Mouse (Mus musculus) neural tube, embryonic 11.5 days (tissue): ENCODE results near the gene Nid1. TPM values are rescaled to one million over a fixed set of nuclear protein-coding genes. Genes with fewer than 3 reads are reported as not detected.
"Not testable (repeated sequence)": the region's sequence is repeated elsewhere in the genome, so short reads cannot be mapped to it uniquely, and the experiment has no call there.

Source experiments
- ATAC-seq: fragments of 200-750 bp; cut with Nextera tagmentation; 2 replicates; pipeline ENCODE4 v1.8.0; 2017; ENCODE audit warnings: moderate number of reproducible peaks, mild to moderate bottlenecking, moderate TSS enrichment, moderate library complexity; ENCODE audit not compliant: insufficient read depth, low FRiP score, low TSS enrichment
- DNase-seq: peaks from one replicate; pipeline ENCODE4 v3.0.0-alpha.2; 2015; ENCODE audit warnings: low spot score
- H3K27ac ChIP-seq: fragments of 300-500 bp; sonication (generic); 2 replicates; pipeline ENCODE4 v1.5.1; 2014; ENCODE audit warnings: low read depth, mild to moderate bottlenecking, low read length
- H3K27me3 ChIP-seq: fragments of 300-500 bp; sonication (generic); 2 replicates; pipeline ENCODE4 v1.6.1; 2014; ENCODE audit warnings: mild to moderate bottlenecking, low read length, mixed read lengths; ENCODE audit not compliant: control insufficient read depth, insufficient read depth
- H3K36me3 ChIP-seq: fragments of 300-500 bp; sonication (generic); 2 replicates; pipeline ENCODE4 v1.6.1; 2014; ENCODE audit warnings: mild to moderate bottlenecking, low read length, moderate library complexity, mixed read lengths; ENCODE audit not compliant: control insufficient read depth, insufficient read depth
- H3K4me1 ChIP-seq: fragments of 300-500 bp; sonication (generic); 2 replicates; pipeline ENCODE4 v1.6.1; 2014; ENCODE audit warnings: low read length, mixed read lengths; ENCODE audit not compliant: control insufficient read depth, insufficient read depth
- H3K4me2 ChIP-seq: fragments of 300-500 bp; sonication (generic); 2 replicates; pipeline ENCODE4 v1.6.1; 2014; ENCODE audit warnings: low read depth, mild to moderate bottlenecking, moderate library complexity
- H3K4me3 ChIP-seq: fragments of 300-500 bp; sonication (generic); 2 replicates; pipeline ENCODE4 v1.5.1; 2014; ENCODE audit warnings: low read depth, low read length
- H3K9ac ChIP-seq: fragments of 300-500 bp; sonication (generic); 2 replicates; pipeline ENCODE4 v1.6.1; 2014; ENCODE audit warnings: mild to moderate bottlenecking, low read length
- H3K9me3 ChIP-seq: fragments of 300-500 bp; sonication (generic); 2 replicates; pipeline ENCODE4 v1.6.1; 2016; ENCODE audit warnings: low read length; ENCODE audit not compliant: control insufficient read depth
- WGBS: fragments of 180-500 bp; shearing (Covaris S2); extraction: QIAGEN DNeasy Blood & Tissue Kit; methylation state at CpG from one replicate; pipeline ENCODE4 v1.1.7; 2014; 5-methylcytosine and 5-hydroxymethylcytosine counted together
- polyA plus RNA-seq: library from polyadenylated mRNA; unstranded; fragments of >200 nt; fragmentation: Nextera tagmentation; extraction: Ambion mirVana; gene quantifications from 2 replicates; pipeline ENCODE4 v1.2.1, GENCODE M21; 2014

Gene Nid1
- polyA plus RNA-seq, 1 experiment from 2014 or later, result 53.1 TPM

- Histone ChIP-seq H3K4me3 (no peak overlapping the region), H3K9me3 (no peaks in the 10 kb centered on the region)
- no peak for ATAC-seq
These were observed 24.3 kb downstream of the Nid1 start for GRCm38 (mm10) chr13:13461446-13462192.

GRCm38 (mm10) chr13:13463949-13464348 lies 26.6 kb downstream of the Nid1 start:
- Histone ChIP-seq H3K36me3 (no peaks in the 10 kb centered on the region), H3K4me1 (no peaks in the 10 kb centered on the region), H3K4me2 (no peak overlapping the region), H3K4me3 (no peak overlapping the region), H3K9ac (no peak overlapping the region), H3K9me3 (no peaks in the 10 kb centered on the region), H3K27me3 (no peaks in the 10 kb centered on the region), H3K27ac (no peak overlapping the region)
- WGBS, result 89% methylated on average over 3 of the region's 3 CpGs
- no peak for ATAC-seq
- DNase-seq, result no peak

More at GRCm38 (mm10) chr13:13461446-13462192, 24.3 kb downstream of the Nid1 start:
- Histone ChIP-seq H3K9ac (no peak overlapping the region), H3K4me2 (no peak overlapping the region), H3K27me3 (no peaks in the 10 kb centered on the region), H3K27ac (no peak overlapping the region), H3K36me3 (no peaks in the 10 kb centered on the region), H3K4me1 (no peaks in the 10 kb centered on the region)
- 67% methylated on average over 4 of the region's 4 CpGs for WGBS
- DNase-seq, result no peak

GRCm38 (mm10) chr13:13467249-13467648 lies 29.9 kb downstream of the Nid1 start:
- not testable (repeated sequence) for H3K4me2 ChIP-seq, H3K9ac ChIP-seq, H3K4me3 ChIP-seq, H3K27ac ChIP-seq, H3K9me3 ChIP-seq, H3K36me3 ChIP-seq, H3K4me1 ChIP-seq, H3K27me3 ChIP-seq, DNase-seq, ATAC-seq

GRCm38 (mm10) chr13:13468513-13468912 lies 31.2 kb downstream of the Nid1 start:
- WGBS, result 81% methylated on average over 4 of the region's 4 CpGs
- H3K4me3 ChIP-seq, result no peak overlapping the region
- H3K4me2 ChIP-seq, result no peak overlapping the region
- H3K4me1 ChIP-seq, result no peaks in the 10 kb centered on the region
- no peaks in the 10 kb centered on the region for H3K36me3 ChIP-seq
- H3K9ac ChIP-seq, result no peak overlapping the region
- no peaks in the 10 kb centered on the region for H3K9me3 ChIP-seq
- H3K27me3 ChIP-seq, result no peaks in the 10 kb centered on the region
- ATAC-seq, result no peak
- no peak overlapping the region for H3K27ac ChIP-seq
- DNase-seq, result no peak

GRCm38 (mm10) chr13:13471334-13471757 lies 34.0 kb downstream of the Nid1 start:
- H3K27me3 ChIP-seq, result no peaks in the 10 kb centered on the region
- H3K9ac ChIP-seq, result no peak overlapping the region
- no peak for DNase-seq
- no peak overlapping the region for H3K4me3 ChIP-seq
- no peak overlapping the region for H3K4me2 ChIP-seq
- no peaks in the 10 kb centered on the region for H3K4me1 ChIP-seq
- no peak overlapping the region for H3K27ac ChIP-seq
- 88% methylated on average over 3 of the region's 3 CpGs for WGBS
- ATAC-seq, result no peak
- H3K9me3 ChIP-seq, result no peaks in the 10 kb centered on the region
- H3K36me3 ChIP-seq, result no peaks in the 10 kb centered on the region

- ATAC-seq, result not testable (repeated sequence)
- WGBS, result 54% methylated on average over 2 of the region's 3 CpGs
These were observed 37.1 kb downstream of the Nid1 start for GRCm38 (mm10) chr13:13474464-13474863.

GRCm38 (mm10) chr13:13474991-13475390 lies 37.6 kb downstream of the Nid1 start:
- no peak for ATAC-seq
- no peaks in the 10 kb centered on the region for H3K4me1 ChIP-seq
- H3K9me3 ChIP-seq, result no peaks in the 10 kb centered on the region
- 53% methylated on average over 2 of the region's 2 CpGs for WGBS
- H3K4me2 ChIP-seq, result no peak overlapping the region
- no peak overlapping the region for H3K4me3 ChIP-seq
- H3K36me3 ChIP-seq, result no peaks in the 10 kb centered on the region
- no peak for DNase-seq
- H3K27me3 ChIP-seq, result no peaks in the 10 kb centered on the region
- H3K27ac ChIP-seq, result no peak overlapping the region
- no peak overlapping the region for H3K9ac ChIP-seq

More at GRCm38 (mm10) chr13:13474464-13474863, 37.1 kb downstream of the Nid1 start:
- not testable (repeated sequence) for H3K4me1 ChIP-seq, H3K27me3 ChIP-seq, H3K4me3 ChIP-seq, H3K27ac ChIP-seq, H3K9me3 ChIP-seq, H3K36me3 ChIP-seq, DNase-seq, H3K9ac ChIP-seq, H3K4me2 ChIP-seq

GRCm38 (mm10) chr13:13476568-13476967 lies 39.2 kb downstream of the Nid1 start:
- Histone ChIP-seq H3K27ac (no peak overlapping the region), H3K9ac (no peak overlapping the region), H3K4me3 (no peak overlapping the region), H3K27me3 (no peaks in the 10 kb centered on the region), H3K4me2 (no peak overlapping the region), H3K9me3 (no peaks in the 10 kb centered on the region), H3K36me3 (no peaks in the 10 kb centered on the region), H3K4me1 (no peaks in the 10 kb centered on the region)
- no peak for DNase-seq
- no peak for ATAC-seq
- WGBS, result 94% methylated on average over 2 of the region's 2 CpGs

- H3K4me2 ChIP-seq, result no peak overlapping the region
- H3K4me1 ChIP-seq, result 0 out of 2 replicates have a peak, but pooled peaks cover 2% of the 10 kb centered on the region
- DNase-seq (no peak), ATAC-seq (no peak)
- 90% methylated on average over 2 of the region's 2 CpGs for WGBS
- no peak overlapping the region for H3K9ac ChIP-seq
- no peak overlapping the region for H3K27ac ChIP-seq
- H3K9me3 ChIP-seq, result no peaks in the 10 kb centered on the region
- H3K36me3 ChIP-seq, result no peaks in the 10 kb centered on the region
- H3K27me3 ChIP-seq, result no peaks in the 10 kb centered on the region
- H3K4me3 ChIP-seq, result no peak overlapping the region
These were observed 39.7 kb downstream of the Nid1 start for GRCm38 (mm10) chr13:13477046-13477445.
